Mouse (Mus musculus) frontal cortex, postnatal 10 days (tissue): ENCODE measurements at regions not wholly inside any gene's neighbourhood (a gene's known extent, or its start where the extent isn't known, plus 50 kb on each side); places are given as distances from the start of the nearest gene placed in this dataset.
"Not testable (repeated sequence)": the region's sequence is repeated elsewhere in the genome, so short reads cannot be mapped to it uniquely, and the experiment has no call there.

Experiments used
- DNase-seq, 2 experiments: peaks; one replicate each; pipeline ENCODE4 v3.0.0; 2022; ENCODE audit warnings: low spot score in 2 of 2, mixed read lengths in 1 of 2

GRCm38 (mm10) chr3:120531880-120532580 is 639.5 kb downstream of the Rwdd3 start:
- no peak for DNase-seq

GRCm38 (mm10) chr3:120511651-120512050 is 659.8 kb downstream of the Rwdd3 start:
- DNase-seq: no peak

- DNase-seq: no peak
Measured at GRCm38 (mm10) chr3:120498937-120499336, 672.6 kb downstream of the Rwdd3 start.

DNA sequence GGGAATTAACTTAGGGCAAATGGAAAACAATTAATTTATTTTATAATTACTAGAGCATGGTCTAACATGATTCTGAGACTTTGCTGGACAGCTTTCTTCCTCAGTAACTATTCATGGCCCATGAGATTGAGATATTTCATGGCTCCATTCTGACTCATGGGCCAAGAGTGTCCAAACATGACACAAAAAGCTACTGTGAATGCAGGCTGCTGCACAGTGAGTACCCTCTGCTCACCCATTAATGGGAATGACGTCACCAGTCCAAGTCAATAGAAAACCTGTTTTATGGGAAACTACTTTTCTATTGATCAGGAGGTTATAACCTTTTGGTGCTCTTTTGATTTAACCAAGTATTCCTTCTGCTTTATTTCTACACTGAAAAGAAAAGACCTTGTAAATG is 693.6 kb downstream of the Rwdd3 start:
- DNase-seq: no peak

- no peak for DNase-seq
Measured at GRCm38 (mm10) chr3:120477232-120477631, 693.0 kb upstream of the Ptbp2 start.

DNA sequence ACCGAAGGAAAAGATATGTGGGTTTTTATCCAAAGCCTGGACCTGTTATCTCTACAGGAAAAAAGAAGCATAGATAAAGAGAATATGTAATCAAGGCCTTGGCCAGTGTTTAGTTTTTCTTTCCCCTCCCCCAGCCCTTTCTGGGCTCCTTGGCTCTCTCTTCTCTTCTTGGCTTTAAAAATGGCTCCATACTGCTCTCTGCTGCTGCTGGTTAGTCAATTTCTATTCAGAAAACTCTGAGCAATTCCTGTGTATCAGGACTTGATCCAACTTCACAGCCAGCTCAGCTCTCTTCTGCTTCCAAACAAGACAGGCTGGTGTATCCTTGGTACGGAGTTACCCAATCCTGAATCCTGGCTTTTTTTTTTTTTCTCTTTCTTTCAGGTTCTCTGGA is 689.4 kb upstream of the Ptbp2 start:
- DNase-seq: peak; percentile 40 to 56

DNA sequence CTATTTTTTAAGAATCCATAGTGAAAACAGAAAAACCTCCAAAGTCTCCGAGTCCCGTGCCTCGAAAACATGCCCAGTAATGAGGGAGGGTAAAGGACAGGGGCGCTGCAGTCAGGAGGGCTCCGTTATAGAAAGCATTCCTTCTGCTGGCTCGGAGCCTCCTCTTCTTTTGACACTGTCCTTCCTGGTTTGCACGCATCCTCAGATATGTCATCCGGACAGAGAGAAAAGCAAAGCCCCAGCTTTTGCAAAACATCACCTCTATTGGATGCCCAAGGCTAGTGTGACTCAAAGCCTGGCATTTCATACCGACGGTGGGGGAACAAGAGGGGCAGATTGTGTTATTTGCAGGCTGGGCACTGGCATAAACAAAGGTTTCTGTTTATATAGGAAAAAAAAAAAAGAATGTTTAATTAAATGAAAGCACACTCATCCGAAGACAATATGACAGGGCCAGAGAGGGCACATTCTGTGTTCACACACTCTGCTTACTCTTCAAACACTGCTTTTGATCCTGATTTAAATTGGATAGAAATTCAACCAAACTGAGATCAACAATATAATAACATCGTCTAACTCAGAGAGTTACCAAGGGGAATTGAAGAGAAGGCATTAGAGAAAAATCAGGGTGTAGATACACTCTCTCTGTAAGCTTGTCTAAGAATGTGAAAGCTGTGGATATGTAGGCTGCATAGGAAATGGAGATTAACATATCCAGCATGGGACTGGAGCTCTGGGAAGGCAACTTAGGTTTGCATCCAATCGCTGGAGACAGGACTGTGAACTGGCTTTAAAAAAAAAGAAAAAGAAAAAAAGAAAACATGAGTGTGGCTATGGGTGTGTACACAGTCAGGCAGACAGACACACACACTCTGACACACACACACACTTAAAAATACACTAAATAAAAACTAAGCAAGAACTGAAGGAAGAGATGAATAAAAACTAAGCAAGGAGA is 688.7 kb upstream of the Ptbp2 start:
- DNase-seq: no peak

DNA sequence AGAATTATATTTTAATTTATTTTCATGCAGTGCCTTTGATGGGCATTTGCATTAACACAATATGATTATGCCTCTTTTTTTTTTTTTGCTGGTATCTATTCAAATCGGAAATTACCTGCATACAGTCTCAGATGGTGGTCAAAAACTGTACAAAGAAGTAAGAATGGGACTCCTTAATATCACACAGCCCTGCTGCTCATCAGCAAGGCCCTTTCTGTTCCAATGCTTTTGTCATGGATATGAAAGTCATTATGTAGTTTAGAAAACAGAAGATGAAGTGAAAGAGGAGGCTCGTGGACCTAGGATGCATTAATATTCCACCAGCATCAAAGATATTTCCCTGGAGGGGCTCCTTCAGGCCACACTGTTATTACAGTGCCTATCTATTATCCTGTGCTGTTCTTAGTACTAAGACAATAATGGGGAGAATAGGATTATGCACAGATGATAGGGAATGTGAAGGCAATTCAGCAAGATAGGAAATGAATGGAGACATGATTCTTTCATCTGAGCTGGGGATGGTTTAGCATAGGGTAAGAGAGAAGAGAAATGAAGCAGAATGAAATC is 687.7 kb upstream of the Ptbp2 start:
- no peak for DNase-seq

DNA sequence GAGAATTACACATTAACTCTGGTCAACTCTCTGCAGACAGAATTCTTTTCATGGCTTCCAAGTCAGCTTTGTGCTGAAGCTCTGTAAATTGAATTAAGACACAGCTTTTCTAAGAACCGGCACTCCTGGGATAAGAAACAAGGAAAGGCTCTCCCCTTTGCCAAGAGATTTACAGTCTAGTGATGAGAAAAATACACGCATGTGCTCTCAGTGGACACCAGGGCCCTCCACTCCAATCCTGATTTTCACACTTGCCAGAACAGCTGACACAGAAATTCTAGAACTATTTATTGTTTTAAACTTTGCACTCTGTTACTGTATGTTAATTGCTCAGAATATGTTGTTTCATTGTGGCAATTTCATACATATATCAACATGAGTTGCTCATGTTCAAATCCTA is 684.6 kb upstream of the Ptbp2 start:
- DNase-seq: no peak

DNA sequence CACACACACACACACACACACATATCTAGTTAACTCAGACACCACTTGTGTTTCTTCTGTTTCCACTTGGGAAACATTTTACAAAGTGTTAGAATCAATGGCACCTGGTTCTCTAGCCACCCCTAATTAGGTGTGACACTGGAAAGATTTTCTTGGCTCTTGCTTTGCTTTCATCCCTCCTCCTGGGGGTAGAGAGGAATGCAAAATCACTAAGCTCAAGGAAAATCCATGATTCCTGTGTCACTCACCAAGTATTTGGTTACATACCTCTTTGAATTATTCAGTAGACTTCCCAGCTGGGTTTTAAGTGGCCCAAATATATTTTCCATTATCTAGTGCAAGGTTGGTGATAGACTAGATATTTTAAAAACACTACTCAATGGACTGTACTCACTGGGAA is 676.5 kb upstream of the Ptbp2 start:
- DNase-seq: no peak

DNA sequence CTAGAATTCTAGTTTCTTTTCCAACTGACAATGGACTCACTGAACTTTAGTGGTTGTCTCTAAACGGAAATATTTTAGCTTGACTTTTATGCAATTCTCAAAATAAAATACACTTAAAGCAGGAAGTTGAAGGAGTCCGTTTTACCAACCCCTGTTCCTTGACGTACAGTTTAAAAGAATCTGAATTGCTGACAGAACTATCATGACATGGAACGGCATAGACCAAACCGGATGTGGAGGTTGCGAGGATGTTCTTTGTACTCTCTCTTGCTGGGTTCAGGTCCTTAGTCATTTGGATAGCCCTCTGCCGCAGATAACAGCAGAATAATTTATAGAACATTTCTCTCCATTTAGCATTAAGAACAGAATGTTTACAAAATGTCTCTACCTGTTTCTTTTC is 673.6 kb upstream of the Ptbp2 start:
- no peak for DNase-seq

DNA sequence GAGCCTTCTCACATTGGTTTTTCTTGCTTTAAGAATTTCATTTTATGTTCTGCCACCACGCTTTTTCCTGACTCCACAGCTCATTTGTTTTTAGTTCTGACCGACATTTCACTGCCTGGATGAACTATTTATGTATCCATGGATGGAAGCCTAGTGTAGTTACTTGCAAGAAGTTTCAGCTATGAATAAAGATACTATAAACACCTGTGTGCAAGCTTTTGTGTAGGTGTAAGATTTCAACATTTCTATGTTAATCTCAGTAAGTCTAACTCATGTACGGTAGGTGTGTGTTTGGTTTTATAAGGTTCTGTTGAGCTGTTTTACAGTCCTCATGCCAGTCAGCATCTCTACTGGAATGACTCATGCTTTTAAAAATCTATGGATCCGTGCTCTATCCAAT is 656.9 kb upstream of the Ptbp2 start:
- no peak for DNase-seq

GRCm38 (mm10) chr3:120430285-120430684 is 646.0 kb upstream of the Ptbp2 start:
- no peak for DNase-seq

- DNase-seq: no peak
Measured at GRCm38 (mm10) chr3:120416634-120417033, 632.4 kb upstream of the Ptbp2 start.

DNA sequence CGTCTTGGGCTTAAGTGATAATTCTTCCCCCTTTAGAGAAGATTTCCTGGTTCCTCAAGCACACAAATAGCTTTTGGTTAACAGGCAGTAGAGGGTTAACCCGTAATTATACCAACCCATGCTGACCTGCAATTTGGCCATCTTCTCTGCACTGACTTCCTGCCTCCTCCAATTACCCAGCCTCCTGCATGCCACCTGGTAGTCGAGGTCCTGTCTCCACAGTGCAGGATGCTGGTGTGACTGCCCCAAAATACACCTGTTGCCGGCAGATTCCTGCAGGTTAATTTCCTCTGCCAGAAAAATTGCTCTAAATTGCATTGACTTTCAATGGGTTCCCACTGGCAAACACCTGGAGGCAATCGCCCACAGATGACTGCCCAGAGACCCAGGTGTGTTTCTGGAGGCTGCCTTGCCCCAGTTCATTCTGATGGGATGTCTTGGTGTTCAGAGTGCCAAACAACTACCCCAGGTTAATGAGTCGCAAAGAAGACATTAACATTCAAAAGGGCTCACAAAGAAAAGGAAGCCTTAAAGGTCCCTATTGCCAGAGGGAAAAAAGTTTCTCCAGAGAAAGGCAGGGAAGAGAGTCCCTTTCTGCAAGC is 591.5 kb upstream of the Ptbp2 start:
- DNase-seq: no peak

DNA sequence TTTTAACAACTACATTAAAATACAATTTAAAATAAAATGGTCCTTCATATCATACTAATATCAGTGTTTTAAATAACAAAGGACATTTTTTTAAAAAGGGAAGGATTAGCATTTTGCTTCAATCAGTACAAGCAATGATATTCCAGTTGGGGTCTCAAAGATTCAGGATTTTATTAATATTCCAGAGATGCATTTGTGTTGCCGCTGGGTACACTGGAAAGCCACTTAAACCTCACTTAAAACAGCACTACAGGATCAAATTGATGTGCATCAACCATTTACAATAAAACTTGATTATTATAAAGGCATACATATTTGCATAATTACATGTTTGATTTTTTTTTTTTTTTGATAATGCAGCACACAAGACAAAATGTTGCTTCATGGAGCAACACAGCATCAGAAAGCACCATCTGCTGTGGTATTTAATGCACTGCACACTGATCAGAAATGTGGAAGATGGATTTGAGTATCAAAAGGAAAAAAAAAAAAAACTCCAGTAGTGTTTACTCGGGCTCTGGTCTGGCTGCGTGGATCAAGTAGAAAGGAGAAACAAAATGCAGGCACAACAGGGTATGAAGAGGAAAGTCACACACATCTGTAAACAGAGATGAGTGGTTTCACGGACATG is 558.6 kb upstream of the Ptbp2 start:
- no peak for DNase-seq

GRCm38 (mm10) chr3:120341882-120342281 is 557.6 kb upstream of the Ptbp2 start:
- no peak for DNase-seq

GRCm38 (mm10) chr3:120335843-120336585 is 551.7 kb upstream of the Ptbp2 start:
- DNase-seq: no peak

DNA sequence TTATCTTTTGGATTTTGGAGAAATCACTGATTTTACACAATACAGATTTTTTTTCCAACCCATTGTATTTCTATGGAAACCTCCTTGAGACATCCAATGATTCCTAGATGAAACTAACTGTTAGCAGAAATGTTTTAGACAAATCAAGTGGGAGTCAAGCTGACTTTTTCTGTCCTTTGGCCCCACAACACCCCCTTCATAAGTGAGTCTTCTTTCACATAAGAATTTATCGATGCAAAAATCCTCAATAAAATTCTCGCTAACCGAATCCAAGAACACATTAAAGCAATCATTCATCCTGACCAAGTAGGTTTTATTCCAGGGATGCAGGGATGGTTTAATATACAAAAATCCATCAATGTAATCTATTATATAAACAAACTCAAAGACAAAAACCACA is 522.8 kb upstream of the Ptbp2 start:
- DNase-seq: not testable (repeated sequence)

- no peak for DNase-seq
Measured at GRCm38 (mm10) chr3:120305608-120306007, 521.3 kb upstream of the Ptbp2 start.
